ENCODE assay signal across 15 mouse cellular contexts in genomic region chr1:82279768-82280167, GRCm38 (mm10). TPM values are rescaled to one million over a fixed set of nuclear protein-coding genes. Genes with fewer than 3 reads are reported as not detected.
"Had no signal": no experiment of that assay in that cellular context is flagged by ENCODE, and none has a peak within 500 bp of the region (broad histone marks: within the 10 kb centered on the region; RNA-seq: fewer than 3 reads in every experiment).

No protein-coding gene starts in this region.

- H3K4me2 ChIP-seq: liver, embryonic 11.5 days; midbrain, embryonic 15.5 days; neural tube, embryonic 12.5 days had no signal

- H3K4me3 ChIP-seq: left cerebral cortex, adult 2 months; limb, embryonic 10.5 days; midbrain, embryonic 15.5 days; neural tube, embryonic 12.5 days had no signal

- H3K9ac ChIP-seq: midbrain, embryonic 15.5 days; neural tube, embryonic 12.5 days had no signal

- ATAC-seq: lung, postnatal 0 days; midbrain, embryonic 15.5 days had no signal

- H3K27ac ChIP-seq: left cerebral cortex, adult 2 months; limb, embryonic 10.5 days; midbrain, embryonic 15.5 days; neural tube, embryonic 12.5 days; stomach, postnatal 0 days had no signal

- H3K9me3 ChIP-seq: limb, embryonic 10.5 days; midbrain, embryonic 15.5 days; neural tube, embryonic 12.5 days had no signal

- H3K27me3 ChIP-seq: midbrain, embryonic 15.5 days; neural tube, embryonic 12.5 days had no signal

- DNase-seq: kidney, postnatal 25 days; lung, postnatal 36 days; thymus, postnatal 14 days had no signal

RNA-seq across cellular contexts. Expression of gene Irs1, which starts 11.4 kb away (rescaled TPM):
- total RNA-seq: megakaryocyte progenitor cell, adult 5-6 weeks; monocyte, adult 5-6 weeks had no signal

RNA-seq across cellular contexts. Expression of gene Gm9747, which starts 46.9 kb away (rescaled TPM):
- total RNA-seq: layer of hippocampus, postnatal 25 days; left cerebral cortex, adult 2 months; left cerebral cortex, postnatal 14 days; megakaryocyte progenitor cell, adult 5-6 weeks; monocyte, adult 5-6 weeks; neutrophil, adult 5-6 weeks had no signal
